Mouse (Mus musculus): Measurements from ENCODE around the gene Mark2. TPM values are rescaled to one million over a fixed set of nuclear protein-coding genes. Genes with fewer than 3 reads are reported as not detected.
"Not testable (repeated sequence)": the region's sequence is repeated elsewhere in the genome, so short reads cannot be mapped to it uniquely, and the experiment has no call there.

Gene Mark2
- polyA plus RNA-seq, 1 experiment from 2014 or later = 58.4 TPM

DNA sequence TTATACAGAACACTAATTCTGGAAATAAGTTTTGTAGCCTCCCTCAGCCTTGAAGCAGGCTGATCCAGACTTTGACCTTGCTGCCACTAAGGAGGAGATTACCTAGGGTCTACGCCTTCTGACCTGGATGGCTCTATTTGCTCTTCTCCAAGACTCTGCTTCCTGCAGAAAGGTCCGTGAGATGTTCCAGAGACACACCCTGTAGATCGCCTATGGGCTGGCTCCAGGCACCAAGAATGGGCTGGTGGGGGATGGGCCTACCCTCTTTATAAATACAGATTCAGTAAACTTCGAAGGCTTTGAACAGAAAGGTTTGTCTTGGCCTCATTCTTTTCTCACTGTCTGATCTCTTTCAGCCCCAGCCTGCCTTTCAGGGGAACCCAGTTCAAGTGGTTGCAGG is 27.8 kb upstream of the Mark2 start:
- DNase-seq (ENCODE audit: low spot score); H3K9me3 ChIP-seq (ENCODE audit: control insufficient read depth, low read length); H3K4me3 ChIP-seq (ENCODE audit: low read depth, low read length); H3K4me1 ChIP-seq (ENCODE audit: control insufficient read depth, insufficient read depth, low read length); H3K27ac ChIP-seq (ENCODE audit: low read depth, low read length); H3K27me3 ChIP-seq (ENCODE audit: control insufficient read depth, insufficient read depth, low read length); ATAC-seq (ENCODE audit: insufficient read depth, low FRiP score, low TSS enrichment); H3K4me2 ChIP-seq (ENCODE audit: low read depth); H3K9ac ChIP-seq (ENCODE audit: low read length): not testable (repeated sequence)
- H3K36me3 ChIP-seq (ENCODE audit: control insufficient read depth, insufficient read depth, low read length) = peaks cover 20% of the 10 kb centered on the region
- WGBS = 93% methylated on average over 4 of the region's 4 CpGs

DNA sequence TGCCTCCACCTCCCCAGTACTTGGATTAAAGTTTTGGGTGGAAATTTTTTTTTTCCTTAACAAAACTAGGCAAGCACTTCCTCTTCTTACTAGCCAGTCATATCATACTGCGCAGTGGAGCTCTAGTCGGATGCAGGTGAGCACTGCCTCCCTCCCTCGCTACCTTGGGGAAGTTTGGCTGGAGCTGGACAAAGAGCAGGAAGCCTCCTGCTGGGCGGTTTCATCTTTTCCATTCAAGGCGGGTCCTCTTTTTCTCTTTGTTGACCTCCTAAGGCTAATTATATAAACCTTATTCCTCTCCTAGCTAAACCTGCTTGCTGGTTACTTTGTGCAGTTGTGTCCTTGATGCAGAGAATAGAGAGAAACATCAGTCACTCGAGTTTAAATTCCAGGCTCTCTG is 12.0 kb upstream of the Mark2 start:
- 52% methylated on average over 6 of the region's 6 CpGs for WGBS
- no peaks in the 10 kb centered on the region for H3K27me3 ChIP-seq (ENCODE audit: control insufficient read depth, insufficient read depth, low read length)
- H3K9me3 ChIP-seq (ENCODE audit: control insufficient read depth, low read length) = no peaks in the 10 kb centered on the region
- no peak overlapping the region for H3K9ac ChIP-seq (ENCODE audit: low read length)
- DNase-seq (ENCODE audit: low spot score) = no peak
- no peak overlapping the region for H3K27ac ChIP-seq (ENCODE audit: low read depth, low read length)
- H3K4me2 ChIP-seq (ENCODE audit: low read depth) = no peak overlapping the region
- H3K4me1 ChIP-seq (ENCODE audit: control insufficient read depth, insufficient read depth, low read length) = no peaks in the 10 kb centered on the region
- H3K36me3 ChIP-seq (ENCODE audit: control insufficient read depth, insufficient read depth, low read length) = peaks cover 2% of the 10 kb centered on the region
- H3K4me3 ChIP-seq (ENCODE audit: low read depth, low read length) = no peak overlapping the region
- ATAC-seq (ENCODE audit: insufficient read depth, low FRiP score, low TSS enrichment) = no peak

DNA sequence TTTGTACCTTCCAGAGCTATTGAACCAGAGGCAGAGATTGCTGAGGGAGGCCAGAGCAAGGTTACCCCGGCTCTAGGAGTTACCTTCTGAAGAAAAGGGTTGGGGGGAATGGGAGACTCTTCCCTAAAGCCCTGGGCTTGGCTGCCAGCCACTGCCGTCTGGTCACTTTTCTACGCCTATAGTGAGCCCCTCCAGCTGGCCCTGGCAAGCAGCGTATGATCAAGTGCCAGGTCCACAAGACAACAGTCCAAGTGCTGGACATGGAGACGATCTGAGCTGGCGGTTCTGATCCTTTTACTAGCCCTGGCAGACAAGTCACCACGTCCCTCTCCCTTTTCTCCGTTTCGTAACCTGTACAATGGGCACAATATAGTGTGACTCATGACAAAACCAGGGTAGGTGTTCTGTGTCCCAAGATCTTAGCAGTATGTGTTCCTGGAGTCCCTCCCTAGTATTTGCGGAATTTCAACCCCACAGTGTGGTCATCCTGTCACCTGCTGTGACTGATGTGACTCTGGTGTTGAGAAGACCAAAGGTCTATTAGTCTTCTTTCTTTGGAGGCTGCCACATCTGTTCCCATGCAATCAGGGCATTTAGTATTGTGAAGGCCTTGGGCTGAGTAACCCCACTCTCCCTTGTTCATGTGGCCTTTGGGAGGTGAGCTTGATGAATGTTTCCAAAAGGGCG is 11.3 kb upstream of the Mark2 start:
- WGBS = 84% methylated on average over 11 of the region's 11 CpGs
- Histone ChIP-seq H3K9me3 (ENCODE audit: control insufficient read depth, low read length) (no peaks in the 10 kb centered on the region), H3K4me2 (ENCODE audit: low read depth) (no peak overlapping the region), H3K27ac (ENCODE audit: low read depth, low read length) (no peak overlapping the region), H3K4me3 (ENCODE audit: low read depth, low read length) (no peak overlapping the region), H3K27me3 (ENCODE audit: control insufficient read depth, insufficient read depth, low read length) (no peaks in the 10 kb centered on the region), H3K9ac (ENCODE audit: low read length) (no peak overlapping the region), H3K36me3 (ENCODE audit: control insufficient read depth, insufficient read depth, low read length) (no peaks in the 10 kb centered on the region), H3K4me1 (ENCODE audit: control insufficient read depth, insufficient read depth, low read length) (no peaks in the 10 kb centered on the region)
- no peak for DNase-seq (ENCODE audit: low spot score)
- ATAC-seq (ENCODE audit: insufficient read depth, low FRiP score, low TSS enrichment) = no peak

DNA sequence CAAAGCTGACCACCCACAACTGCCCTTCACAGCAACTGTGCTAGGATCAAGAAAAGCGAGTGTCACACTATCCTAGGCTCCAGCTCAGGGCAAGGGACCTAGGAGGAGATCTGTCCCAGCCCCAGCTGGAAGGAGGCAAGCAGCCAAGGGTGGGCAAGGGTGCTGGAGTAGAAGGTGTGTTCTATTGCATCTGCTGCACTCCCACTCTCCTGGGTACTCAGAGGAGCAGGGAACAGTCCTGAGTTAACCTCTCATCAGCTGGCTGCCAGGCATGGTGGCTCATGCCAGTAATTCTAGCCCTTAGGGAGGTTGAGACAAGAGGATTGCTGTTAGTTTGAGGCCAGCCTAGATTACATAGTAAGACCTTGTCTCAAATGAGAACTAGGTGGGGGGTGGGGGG is 8.3 kb upstream of the Mark2 start:
- no peak for DNase-seq (ENCODE audit: low spot score)
- Histone ChIP-seq H3K27me3 (ENCODE audit: control insufficient read depth, insufficient read depth, low read length) (no peaks in the 10 kb centered on the region), H3K36me3 (ENCODE audit: control insufficient read depth, insufficient read depth, low read length) (no peaks in the 10 kb centered on the region), H3K27ac (ENCODE audit: low read depth, low read length) (no peak overlapping the region), H3K4me1 (ENCODE audit: control insufficient read depth, insufficient read depth, low read length) (no peaks in the 10 kb centered on the region), H3K9ac (ENCODE audit: low read length) (no peak overlapping the region), H3K9me3 (ENCODE audit: control insufficient read depth, low read length) (no peaks in the 10 kb centered on the region), H3K4me3 (ENCODE audit: low read depth, low read length) (no peak overlapping the region), H3K4me2 (ENCODE audit: low read depth) (no peak overlapping the region)
- no peak for ATAC-seq (ENCODE audit: insufficient read depth, low FRiP score, low TSS enrichment)
- 78% methylated on average over 1 of the region's 1 CpGs for WGBS

DNA sequence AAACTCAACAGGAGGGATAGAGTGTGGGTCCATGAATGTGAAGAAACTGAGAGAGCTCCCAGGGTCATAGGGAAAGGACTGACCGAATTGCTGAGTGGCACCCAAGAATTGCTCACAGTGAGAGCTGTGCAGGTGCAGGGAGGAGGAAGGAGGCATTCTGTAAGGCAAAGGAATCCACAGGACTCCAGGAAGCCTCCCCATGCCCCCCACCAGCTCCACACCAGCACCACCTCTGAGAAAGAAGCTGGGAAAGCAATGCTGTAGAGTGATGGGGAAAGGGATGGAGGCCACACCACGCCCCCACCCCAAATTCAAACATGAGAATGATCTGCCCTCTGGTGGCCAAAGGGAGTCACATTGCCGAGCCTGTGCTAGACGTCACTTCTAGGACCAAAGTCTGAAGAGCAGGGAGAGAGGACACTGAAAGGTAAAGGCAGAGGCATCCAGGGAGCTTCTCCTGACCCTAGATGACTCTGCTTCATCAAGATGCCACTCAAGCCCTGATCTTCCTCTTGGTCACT is 3.6 kb upstream of the Mark2 start:
- no peak overlapping the region for H3K27ac ChIP-seq (ENCODE audit: low read depth, low read length)
- 23% methylated on average over 4 of the region's 4 CpGs for WGBS

DNA sequence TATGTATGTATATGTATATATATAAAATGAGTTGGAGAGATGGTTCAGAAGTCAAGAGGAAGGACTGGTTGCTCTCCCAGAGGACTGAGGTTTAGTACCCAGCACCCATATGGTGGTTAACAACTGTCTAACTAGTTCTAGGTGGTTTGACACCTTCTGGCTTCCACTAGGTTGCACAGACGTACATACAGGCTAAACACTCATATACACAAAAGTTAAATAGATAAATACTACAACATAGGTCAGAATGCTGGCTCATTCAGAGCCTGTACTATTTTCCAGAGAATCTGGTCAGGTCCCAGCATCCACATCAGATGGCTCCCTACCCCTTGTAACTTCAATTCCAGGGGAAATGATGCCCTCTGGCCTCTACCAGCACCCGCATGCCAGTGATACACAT is 986 bp upstream of the Mark2 start:
- Histone ChIP-seq H3K27me3 (ENCODE audit: control insufficient read depth, insufficient read depth, low read length) (no peaks in the 10 kb centered on the region), H3K4me3 (ENCODE audit: low read depth, low read length) (no peak overlapping the region), H3K36me3 (ENCODE audit: control insufficient read depth, insufficient read depth, low read length) (no peaks in the 10 kb centered on the region), H3K4me1 (ENCODE audit: control insufficient read depth, insufficient read depth, low read length) (peaks cover 21% of the 10 kb centered on the region), H3K9me3 (ENCODE audit: control insufficient read depth, low read length) (no peaks in the 10 kb centered on the region), H3K4me2 (ENCODE audit: low read depth) (no peak overlapping the region), H3K27ac (ENCODE audit: low read depth, low read length) (no peak overlapping the region), H3K9ac (ENCODE audit: low read length) (no peak overlapping the region)
- WGBS = 72% methylated on average over 2 of the region's 2 CpGs
- ATAC-seq (ENCODE audit: insufficient read depth, low FRiP score, low TSS enrichment) = no peak
- no peak for DNase-seq (ENCODE audit: low spot score)

More for the DNA sequence above, 3.6 kb upstream of the Mark2 start:
- Histone ChIP-seq H3K36me3 (ENCODE audit: control insufficient read depth, insufficient read depth, low read length) (no peaks in the 10 kb centered on the region), H3K4me3 (ENCODE audit: low read depth, low read length) (no peak overlapping the region), H3K9ac (ENCODE audit: low read length) (no peak overlapping the region), H3K9me3 (ENCODE audit: control insufficient read depth, low read length) (no peaks in the 10 kb centered on the region), H3K27me3 (ENCODE audit: control insufficient read depth, insufficient read depth, low read length) (no peaks in the 10 kb centered on the region), H3K4me1 (ENCODE audit: control insufficient read depth, insufficient read depth, low read length) (peaks cover 4% of the 10 kb centered on the region), H3K4me2 (ENCODE audit: low read depth) (no peak overlapping the region)
- ATAC-seq (ENCODE audit: insufficient read depth, low FRiP score, low TSS enrichment) = no peak
- peak; percentile 77 for DNase-seq (ENCODE audit: low spot score)

DNA sequence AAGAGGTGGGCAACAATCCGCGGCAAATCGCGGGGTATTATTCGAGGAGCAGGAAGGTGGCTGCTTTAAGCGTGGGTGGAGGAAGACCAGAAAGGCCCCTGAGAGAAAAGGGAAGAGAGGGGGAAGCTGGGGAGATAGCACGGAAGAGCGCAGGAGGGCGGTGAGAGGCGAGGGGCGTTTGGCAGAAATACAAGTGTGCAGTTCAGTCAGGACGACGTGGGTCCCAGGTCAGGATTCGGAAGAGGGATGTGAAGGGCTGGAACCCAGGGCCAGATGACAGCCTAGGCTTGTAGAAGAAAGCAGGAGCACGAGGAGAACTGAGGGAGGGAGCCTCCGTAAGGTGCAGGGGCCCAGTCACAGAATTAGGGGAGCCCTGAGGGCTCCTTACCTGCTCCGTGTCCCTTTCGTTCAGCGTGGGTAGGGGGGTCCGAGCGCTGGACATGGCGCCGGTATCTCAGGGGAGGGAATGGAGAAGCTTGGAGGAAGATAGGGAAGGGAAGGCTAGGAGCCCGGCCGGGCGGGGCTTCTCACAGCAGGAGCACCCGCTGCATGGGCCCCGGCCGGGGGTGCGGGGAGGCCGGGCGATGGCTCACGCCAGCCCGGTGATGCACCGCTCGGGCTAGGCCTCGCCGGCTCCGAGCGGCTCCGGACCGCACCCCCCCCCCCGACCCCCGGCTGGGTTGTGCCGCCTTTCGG is 732 bp downstream of the Mark2 start:
- WGBS = 2% methylated on average over 32 of the region's 46 CpGs
- peak overlapping the region; percentile 84 for H3K27ac ChIP-seq (ENCODE audit: low read depth, low read length)
- no peaks in the 10 kb centered on the region for H3K27me3 ChIP-seq (ENCODE audit: control insufficient read depth, insufficient read depth, low read length)
- peak overlapping the region; percentile 81 for H3K4me3 ChIP-seq (ENCODE audit: low read depth, low read length)
- ATAC-seq (ENCODE audit: insufficient read depth, low FRiP score, low TSS enrichment) (peak; percentile 28), DNase-seq (ENCODE audit: low spot score) (peak; percentile 49)
- peak overlapping the region; percentile 95 for H3K4me2 ChIP-seq (ENCODE audit: low read depth)
- peaks cover 21% of the 10 kb centered on the region for H3K4me1 ChIP-seq (ENCODE audit: control insufficient read depth, insufficient read depth, low read length)
- no peaks in the 10 kb centered on the region for H3K36me3 ChIP-seq (ENCODE audit: control insufficient read depth, insufficient read depth, low read length)
- H3K9me3 ChIP-seq (ENCODE audit: control insufficient read depth, low read length) = no peaks in the 10 kb centered on the region
- peak overlapping the region; percentile 88 for H3K9ac ChIP-seq (ENCODE audit: low read length)

DNA sequence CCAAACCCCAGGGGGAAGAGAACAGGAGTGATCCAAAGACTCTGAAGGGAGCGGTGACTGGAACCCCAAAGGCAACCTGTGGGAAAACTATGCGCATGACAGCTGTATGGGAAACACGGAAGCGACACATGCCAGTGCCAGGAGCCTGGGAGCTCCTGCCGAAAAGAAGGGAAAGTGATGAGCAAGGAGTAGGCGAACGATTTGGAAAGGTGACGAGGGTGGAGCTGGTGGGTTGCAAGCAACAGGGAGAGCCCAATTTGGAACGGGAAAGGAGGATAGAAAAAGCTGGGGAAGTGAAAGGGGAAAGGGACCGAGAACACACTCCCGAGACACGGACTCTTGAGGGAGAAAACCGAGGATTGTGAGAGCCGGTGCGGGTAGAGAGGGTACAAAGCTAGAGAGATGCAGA is 1.3 kb downstream of the Mark2 start:
- peak overlapping the region; percentile 81 for H3K4me3 ChIP-seq (ENCODE audit: low read depth, low read length)
- ATAC-seq (ENCODE audit: insufficient read depth, low FRiP score, low TSS enrichment) (no peak), DNase-seq (ENCODE audit: low spot score) (peak; percentile 32)
- no peak overlapping the region for H3K27ac ChIP-seq (ENCODE audit: low read depth, low read length)
- 2% methylated on average over 15 of the region's 15 CpGs for WGBS
- no peaks in the 10 kb centered on the region for H3K36me3 ChIP-seq (ENCODE audit: control insufficient read depth, insufficient read depth, low read length)
- H3K4me2 ChIP-seq (ENCODE audit: low read depth) = peak overlapping the region; percentile 95
- peaks cover 21% of the 10 kb centered on the region for H3K4me1 ChIP-seq (ENCODE audit: control insufficient read depth, insufficient read depth, low read length)
- H3K9ac ChIP-seq (ENCODE audit: low read length) = peak overlapping the region; percentile 88
- H3K27me3 ChIP-seq (ENCODE audit: control insufficient read depth, insufficient read depth, low read length) = no peaks in the 10 kb centered on the region
- H3K9me3 ChIP-seq (ENCODE audit: control insufficient read depth, low read length) = no peaks in the 10 kb centered on the region

DNA sequence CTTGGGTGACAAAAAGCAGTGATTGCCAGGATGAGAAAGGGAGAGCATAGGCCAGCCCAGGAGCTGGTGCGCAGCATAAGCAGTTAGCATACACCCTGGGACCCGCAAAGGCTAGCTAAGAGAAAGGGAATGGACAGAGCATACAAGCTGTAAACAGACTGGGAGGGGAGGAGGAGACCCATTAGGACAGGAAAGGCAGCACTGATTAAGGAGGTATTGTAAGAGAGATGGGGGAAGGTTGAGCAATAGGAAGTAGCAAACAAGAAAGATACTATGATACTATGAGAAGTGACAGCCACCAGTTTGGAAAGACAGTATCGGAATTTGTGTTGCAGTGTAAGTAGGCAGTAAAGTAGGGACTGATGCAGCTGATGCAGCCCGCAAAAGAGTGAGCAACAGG is 1.8 kb downstream of the Mark2 start:
- Histone ChIP-seq H3K9me3 (ENCODE audit: control insufficient read depth, low read length) (no peaks in the 10 kb centered on the region), H3K4me1 (ENCODE audit: control insufficient read depth, insufficient read depth, low read length) (peaks cover 21% of the 10 kb centered on the region), H3K27me3 (ENCODE audit: control insufficient read depth, insufficient read depth, low read length) (no peaks in the 10 kb centered on the region), H3K27ac (ENCODE audit: low read depth, low read length) (no peak overlapping the region), H3K9ac (ENCODE audit: low read length) (peak overlapping the region; percentile 88), H3K36me3 (ENCODE audit: control insufficient read depth, insufficient read depth, low read length) (no peaks in the 10 kb centered on the region), H3K4me3 (ENCODE audit: low read depth, low read length) (peak overlapping the region; percentile 81), H3K4me2 (ENCODE audit: low read depth) (peak overlapping the region; percentile 95)
- DNase-seq (ENCODE audit: low spot score) (no peak), ATAC-seq (ENCODE audit: insufficient read depth, low FRiP score, low TSS enrichment) (no peak)
- WGBS = 45% methylated on average over 4 of the region's 4 CpGs
